Mouse (Mus musculus): ENCODE results near the gene Hcn1. TPM values are rescaled to one million over a fixed set of nuclear protein-coding genes. Genes with fewer than 3 reads are reported as not detected.

The Hcn1 gene
- polyA plus RNA-seq, 2 experiments: under 0.01 TPM; not detected in 1

DNA sequence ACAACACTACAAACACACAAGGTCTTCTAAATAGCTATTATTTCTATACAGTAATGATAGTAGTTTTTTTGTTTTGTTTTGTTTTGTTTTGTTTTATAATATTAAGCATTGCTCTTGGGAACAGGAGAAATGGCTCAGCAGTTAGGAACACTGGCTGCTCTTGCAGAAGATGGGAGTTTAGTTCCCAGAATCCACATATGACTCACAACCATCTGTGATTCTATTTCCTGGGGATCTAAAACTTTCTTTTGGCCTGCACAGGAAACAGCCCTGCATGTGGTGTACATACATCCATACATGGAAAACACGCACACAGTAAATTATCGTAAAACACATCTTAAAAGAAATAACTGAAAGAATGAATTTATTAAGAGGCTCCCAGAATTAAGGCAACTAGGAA is 9.8 kb downstream of the Hcn1 start:
- WGBS (ENCODE audit: insufficient replicate concordance): 78% methylated on average over 2 of the region's 2 CpGs
- Histone ChIP-seq H3K9ac (replicated peaks) (no peak overlapping the region), H3K27me3 (ENCODE audit: control insufficient read depth, insufficient read depth, low read length) (no peaks in the 10 kb centered on the region), H3K4me2 (ENCODE audit: low read depth) (no peak overlapping the region), H3K27ac (no peak overlapping the region), H3K4me1 (replicated peaks; ENCODE audit: control insufficient read depth in 2 of 2, insufficient read depth in 2 of 2, low read length in 1 of 2) (no peaks in the 10 kb centered on the region), H3K9me3 (ENCODE audit: control insufficient read depth, low read length) (no peaks in the 10 kb centered on the region), H3K4me3 (ENCODE audit: insufficient read depth in 1 of 2, low read depth in 2 of 2, low read length in 2 of 2) (no peak overlapping the region), H3K36me3 (replicated peaks; ENCODE audit: control insufficient read depth, insufficient read depth, low read depth) (no peaks in the 10 kb centered on the region)
- TF ChIP-seq CTCF (IDR thresholded peaks at IDR 0.05; ENCODE audit: low read depth) (no peak), EP300 (IDR thresholded peaks at IDR 0.05; ENCODE audit: low read depth) (no peak)
- DNase-seq (ENCODE audit: low read depth in 3 of 3, low spot score in 3 of 3) (no peak), ATAC-seq (ENCODE audit: insufficient read depth) (no peak)

DNA sequence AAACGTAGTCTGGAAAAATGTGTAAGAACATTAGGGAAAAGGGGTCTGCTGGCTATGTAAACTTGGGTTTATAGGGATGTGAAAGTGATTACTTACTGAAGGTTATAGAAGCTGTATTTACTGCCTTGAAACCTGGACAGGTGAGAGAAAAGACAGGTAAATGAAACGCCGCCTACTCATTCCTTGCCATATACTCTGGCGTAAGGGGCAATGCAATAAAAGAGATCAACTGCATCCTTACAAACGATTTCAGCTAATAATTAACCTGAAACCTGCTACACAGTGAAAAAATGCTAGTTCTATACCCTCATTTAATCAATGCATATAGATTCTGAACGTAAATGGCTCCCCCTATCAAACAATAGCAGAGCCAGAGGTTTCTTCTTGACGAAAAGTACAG is 17.4 kb downstream of the Hcn1 start:
- DNase-seq (ENCODE audit: low read depth in 3 of 3, low spot score in 3 of 3) (no peak), ATAC-seq (ENCODE audit: insufficient read depth) (no peak)
- Histone ChIP-seq H3K4me1 (replicated peaks; ENCODE audit: control insufficient read depth in 2 of 2, insufficient read depth in 2 of 2, low read length in 1 of 2) (no peaks in the 10 kb centered on the region), H3K36me3 (replicated peaks; ENCODE audit: control insufficient read depth, insufficient read depth, low read depth) (no peaks in the 10 kb centered on the region), H3K9me3 (ENCODE audit: control insufficient read depth, low read length) (no peaks in the 10 kb centered on the region), H3K4me2 (ENCODE audit: low read depth) (no peak overlapping the region), H3K9ac (replicated peaks) (no peak overlapping the region), H3K27ac (no peak overlapping the region), H3K27me3 (ENCODE audit: control insufficient read depth, insufficient read depth, low read length) (no peaks in the 10 kb centered on the region), H3K4me3 (ENCODE audit: insufficient read depth in 1 of 2, low read depth in 2 of 2, low read length in 2 of 2) (no peak overlapping the region)
- WGBS (ENCODE audit: insufficient replicate concordance): 64% methylated on average over 7 of the region's 7 CpGs
- TF ChIP-seq EP300 (IDR thresholded peaks at IDR 0.05; ENCODE audit: low read depth): no peak
- no peak for TF ChIP-seq CTCF (IDR thresholded peaks at IDR 0.05; ENCODE audit: low read depth)

DNA sequence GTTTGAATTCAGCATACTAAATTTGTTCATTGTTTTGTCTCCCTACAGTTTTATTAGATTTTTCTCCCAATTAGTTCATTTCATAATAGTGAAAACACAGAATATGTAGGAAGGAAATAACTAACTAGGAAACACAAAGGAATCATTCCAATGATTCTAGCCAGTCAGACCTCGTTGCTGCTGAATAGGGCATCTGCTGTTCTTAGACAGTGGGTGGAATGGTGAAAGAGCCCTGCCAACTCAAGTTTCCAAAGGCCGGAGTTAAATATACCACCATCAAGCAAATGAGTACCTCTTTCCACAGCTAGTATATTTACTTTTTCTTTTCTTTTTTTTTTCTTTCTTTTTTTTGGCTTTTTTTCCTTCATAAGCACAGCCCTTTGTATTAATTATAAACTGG is 55.4 kb downstream of the Hcn1 start:
- no peaks in the 10 kb centered on the region for H3K36me3 ChIP-seq (replicated peaks; ENCODE audit: control insufficient read depth, insufficient read depth, low read depth)
- DNase-seq (ENCODE audit: low read depth in 3 of 3, low spot score in 3 of 3) (no peak), ATAC-seq (ENCODE audit: insufficient read depth) (no peak)
- H3K4me2 ChIP-seq (ENCODE audit: low read depth): no peak overlapping the region
- WGBS (ENCODE audit: insufficient replicate concordance): 56% methylated on average over 2 of the region's 2 CpGs
- no peak overlapping the region for H3K4me3 ChIP-seq (ENCODE audit: insufficient read depth in 1 of 2, low read depth in 2 of 2, low read length in 2 of 2)
- no peak overlapping the region for H3K27ac ChIP-seq
- no peaks in the 10 kb centered on the region for H3K9me3 ChIP-seq (ENCODE audit: control insufficient read depth, low read length)
- H3K27me3 ChIP-seq (ENCODE audit: control insufficient read depth, insufficient read depth, low read length): no peaks in the 10 kb centered on the region
- no peak overlapping the region for H3K9ac ChIP-seq (replicated peaks)
- no peaks in the 10 kb centered on the region for H3K4me1 ChIP-seq (replicated peaks; ENCODE audit: control insufficient read depth in 2 of 2, insufficient read depth in 2 of 2, low read length in 1 of 2)
- TF ChIP-seq CTCF (IDR thresholded peaks at IDR 0.05; ENCODE audit: low read depth): no peak
- no peak for TF ChIP-seq EP300 (IDR thresholded peaks at IDR 0.05; ENCODE audit: low read depth)

DNA sequence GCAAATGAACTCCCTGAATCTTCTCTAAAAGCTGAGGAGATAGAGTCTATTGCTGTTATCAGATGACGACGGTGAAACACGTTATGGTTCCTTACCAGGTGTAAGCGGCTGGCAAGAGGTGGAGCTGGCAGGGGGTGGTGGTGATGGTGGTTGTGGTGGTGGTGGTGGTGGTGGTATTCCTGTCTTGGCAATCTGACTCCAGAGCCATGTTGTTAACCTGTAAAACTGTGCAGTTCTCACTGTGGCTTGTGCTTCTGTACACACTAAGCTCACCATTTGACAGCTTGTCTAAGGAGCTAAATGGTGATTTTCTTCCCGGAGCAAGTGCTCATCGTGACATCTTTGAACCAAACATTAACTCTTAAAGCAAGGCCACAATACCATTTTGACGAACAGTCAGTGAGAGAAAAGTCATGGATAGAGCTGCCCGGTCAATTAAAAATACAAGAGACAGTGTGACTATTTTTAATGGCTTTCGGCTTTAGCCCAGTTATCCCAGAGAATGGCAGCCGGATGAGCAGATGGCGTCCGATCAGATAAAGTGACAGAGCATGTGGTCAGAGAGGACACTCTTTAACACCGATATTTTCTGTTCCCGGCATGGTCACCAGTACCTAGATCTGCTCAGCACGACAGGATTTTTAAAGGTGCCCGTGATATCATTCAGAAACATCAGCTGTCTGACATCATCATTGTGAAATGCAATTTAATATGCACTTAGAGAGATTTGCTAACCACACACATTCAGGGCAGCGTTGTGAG is 56.5 kb downstream of the Hcn1 start:
- ATAC-seq (ENCODE audit: insufficient read depth) (no peak), DNase-seq (ENCODE audit: low read depth in 3 of 3, low spot score in 3 of 3) (no peak)
- Histone ChIP-seq H3K4me1 (replicated peaks; ENCODE audit: control insufficient read depth in 2 of 2, insufficient read depth in 2 of 2, low read length in 1 of 2) (no peaks in the 10 kb centered on the region), H3K27ac (no peak overlapping the region), H3K4me2 (ENCODE audit: low read depth) (no peak overlapping the region), H3K9ac (replicated peaks) (no peak overlapping the region), H3K4me3 (ENCODE audit: insufficient read depth in 1 of 2, low read depth in 2 of 2, low read length in 2 of 2) (no peak overlapping the region), H3K36me3 (replicated peaks; ENCODE audit: control insufficient read depth, insufficient read depth, low read depth) (no peaks in the 10 kb centered on the region), H3K27me3 (ENCODE audit: control insufficient read depth, insufficient read depth, low read length) (no peaks in the 10 kb centered on the region), H3K9me3 (ENCODE audit: control insufficient read depth, low read length) (no peaks in the 10 kb centered on the region)
- WGBS (ENCODE audit: insufficient replicate concordance): 72% methylated on average over 17 of the region's 17 CpGs
- no peak for TF ChIP-seq CTCF (IDR thresholded peaks at IDR 0.05; ENCODE audit: low read depth)
- TF ChIP-seq EP300 (IDR thresholded peaks at IDR 0.05; ENCODE audit: low read depth): no peak

DNA sequence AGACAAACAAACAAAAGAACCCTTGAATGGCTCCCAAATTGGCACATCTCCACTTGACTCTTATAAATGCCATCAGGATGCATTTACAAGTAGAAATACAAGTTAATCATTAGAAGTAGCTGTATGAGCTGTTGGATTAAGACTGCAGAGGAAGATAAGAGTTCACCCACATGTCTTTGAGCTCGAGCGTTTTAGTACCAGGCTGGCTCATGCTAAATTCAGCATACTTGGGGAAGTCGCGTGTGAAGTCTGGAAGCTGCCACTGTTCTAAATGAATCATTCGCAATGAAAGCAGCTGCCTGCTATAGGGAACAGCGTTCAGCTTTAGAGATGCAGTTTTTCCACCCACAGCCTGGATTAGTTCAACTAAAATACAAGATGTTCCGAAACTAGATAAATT is 57.4 kb downstream of the Hcn1 start:
- no peak for TF ChIP-seq CTCF (IDR thresholded peaks at IDR 0.05; ENCODE audit: low read depth)
- TF ChIP-seq EP300 (IDR thresholded peaks at IDR 0.05; ENCODE audit: low read depth): no peak
- H3K4me1 ChIP-seq (replicated peaks; ENCODE audit: control insufficient read depth in 2 of 2, insufficient read depth in 2 of 2, low read length in 1 of 2): no peaks in the 10 kb centered on the region
- no peak overlapping the region for H3K4me3 ChIP-seq (ENCODE audit: insufficient read depth in 1 of 2, low read depth in 2 of 2, low read length in 2 of 2)
- no peak overlapping the region for H3K4me2 ChIP-seq (ENCODE audit: low read depth)
- no peaks in the 10 kb centered on the region for H3K27me3 ChIP-seq (ENCODE audit: control insufficient read depth, insufficient read depth, low read length)
- no peaks in the 10 kb centered on the region for H3K36me3 ChIP-seq (replicated peaks; ENCODE audit: control insufficient read depth, insufficient read depth, low read depth)
- H3K27ac ChIP-seq: no peak overlapping the region
- ATAC-seq (ENCODE audit: insufficient read depth): no peak
- H3K9me3 ChIP-seq (ENCODE audit: control insufficient read depth, low read length): no peaks in the 10 kb centered on the region
- H3K9ac ChIP-seq (replicated peaks): no peak overlapping the region
- no peak for DNase-seq (ENCODE audit: low read depth in 3 of 3, low spot score in 3 of 3)
- 52% methylated on average over 7 of the region's 7 CpGs for WGBS (ENCODE audit: insufficient replicate concordance)
